Mouse (Mus musculus) liver, adult 2 months (tissue): ENCODE measurements around the gene Ptprd. TPM values are rescaled to one million over a fixed set of nuclear protein-coding genes. Genes with fewer than 3 reads are reported as not detected.

ENCODE experiments used
- DNase-seq: peaks from one replicate; pipeline ENCODE4 v3.0.0-alpha.2; 2011; ENCODE audit warnings: low read depth, low spot score; ENCODE audit errors: extremely low read depth
- H3K27ac ChIP-seq: fragments of 200-500 bp; replicated peaks from 2 replicates; pipeline ENCODE4 v1.5.1; 2012; ENCODE audit warnings: low read depth, mild to moderate bottlenecking, control low read depth, inconsistent platforms, low read length; ENCODE audit not compliant: insufficient read depth
- H3K27me3 ChIP-seq: fragments of 200-500 bp; 2 replicates; pipeline ENCODE4 v1.6.1; 2012; ENCODE audit warnings: mild to moderate bottlenecking, moderate library complexity, low read length, inconsistent platforms; ENCODE audit not compliant: control insufficient read depth, insufficient read depth
- H3K36me3 ChIP-seq: fragments of 200-500 bp; 2 replicates; pipeline ENCODE4 v1.6.1; 2012; ENCODE audit warnings: low read length, inconsistent platforms; ENCODE audit not compliant: control insufficient read depth, insufficient read depth
- H3K4me1 ChIP-seq: fragments of 200-500 bp; 2 replicates; pipeline ENCODE4 v1.6.1; 2011; ENCODE audit warnings: low read length; ENCODE audit not compliant: control insufficient read depth, insufficient read depth
- H3K4me3 ChIP-seq: fragments of 200-500 bp; 2 replicates; pipeline ENCODE4 v1.5.1; 2011; ENCODE audit warnings: low read depth, mild to moderate bottlenecking, control low read depth, low read length, moderate library complexity; ENCODE audit not compliant: insufficient read depth
- H3K79me2 ChIP-seq: fragments of 200-500 bp; 2 replicates; pipeline ENCODE4 v1.6.1; 2012; ENCODE audit warnings: inconsistent platforms, mild to moderate bottlenecking, low read length, moderate library complexity; ENCODE audit not compliant: control insufficient read depth, insufficient read depth
- H3K9ac ChIP-seq: fragments of 200-500 bp; 2 replicates; pipeline ENCODE4 v1.6.1; 2012; ENCODE audit warnings: low read depth, mild to moderate bottlenecking, control low read depth, inconsistent platforms, low read length
- CTCF ChIP-seq: fragments of 200-500 bp; IDR thresholded peaks from 2 replicates; pipeline ENCODE4 v1.5.1; 2011; ENCODE audit warnings: low read depth, low read length, control low read depth
- POLR2A ChIP-seq: fragments of 200-500 bp; IDR thresholded peaks from 2 replicates; pipeline ENCODE4 v1.6.1; 2011; ENCODE audit warnings: low read length, control low read depth; ENCODE audit not compliant: insufficient read depth; ENCODE audit errors: extremely low read depth
- WGBS: fragments of 180-500 bp; shearing (Covaris S2); methylation state at CpG from one replicate; pipeline ENCODE4 v1.1.7; 2018; 5-methylcytosine and 5-hydroxymethylcytosine counted together
- polyA plus RNA-seq: library from polyadenylated mRNA; depleted of rRNA; stranded (reverse); fragments of >200 nt; gene quantifications from 2 replicates; pipeline ENCODE4 v1.2.3, GENCODE M21; 2012
- total RNA-seq: library from RNA; depleted of rRNA; stranded (reverse); fragments of >200 nt; gene quantifications from 2 replicates; pipeline ENCODE4 v1.2.3, GENCODE M21; 2014

Gene Ptprd
- total and polyA plus RNA-seq, 2 experiments = 15.4 to 127 TPM

DNA sequence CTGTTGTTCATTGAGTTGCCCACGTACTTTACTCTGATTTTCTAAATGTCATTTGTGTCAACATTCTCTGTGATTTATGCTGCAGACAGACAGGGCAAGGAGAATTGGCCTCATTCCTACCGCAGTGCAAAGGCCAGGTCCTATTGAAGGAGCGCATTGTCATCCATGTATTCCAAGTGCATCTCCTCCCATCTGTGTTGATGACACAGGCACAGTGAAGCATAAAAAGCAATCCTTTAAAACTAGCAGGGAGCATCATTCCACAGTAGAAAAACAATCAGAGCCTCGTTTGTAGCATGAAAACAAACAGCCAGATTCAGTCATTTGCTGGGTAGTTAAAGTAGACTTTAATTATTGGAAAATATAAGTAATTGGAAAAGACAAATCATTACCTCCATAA is 960.6 kb downstream of the Ptprd start:
- Histone ChIP-seq H3K27ac (no peak overlapping the region), H3K79me2 (no peaks in the 10 kb centered on the region), H3K4me1 (no peaks in the 10 kb centered on the region), H3K27me3 (no peaks in the 10 kb centered on the region), H3K4me3 (no peak overlapping the region), H3K9ac (no peak overlapping the region), H3K36me3 (no peaks in the 10 kb centered on the region)
- no peak for TF ChIP-seq CTCF
- no peak for TF ChIP-seq POLR2A
- 66% methylated on average over 4 of the region's 4 CpGs for WGBS
- DNase-seq = no peak

DNA sequence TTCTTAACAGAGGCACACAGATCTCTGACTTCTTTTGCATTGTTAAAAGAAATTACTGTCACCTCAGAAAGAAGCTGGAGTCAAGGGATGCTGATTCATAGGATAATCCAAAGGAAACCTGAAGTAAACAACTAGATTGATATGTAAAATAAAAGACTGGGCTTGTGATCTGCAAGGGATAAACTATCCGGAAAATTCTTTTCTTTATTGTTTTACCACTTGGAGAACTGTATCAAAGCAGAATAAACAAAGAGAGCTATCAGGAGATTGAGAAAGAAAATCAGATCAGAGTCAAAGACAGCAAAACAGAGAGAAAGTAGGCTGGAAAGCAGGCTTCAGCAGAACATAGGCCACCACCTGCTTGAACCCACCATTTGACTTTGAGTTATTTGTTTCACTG is 962.0 kb downstream of the Ptprd start:
- 54% methylated on average over 1 of the region's 1 CpGs for WGBS
- no peak overlapping the region for H3K4me3 ChIP-seq
- TF ChIP-seq POLR2A (no peak), CTCF (no peak)

GRCm38 (mm10) chr4:77248918-77249317 is 962.8 kb downstream of the Ptprd start:
- WGBS = 73% methylated on average over 1 of the region's 1 CpGs
- DNase-seq = no peak
- Histone ChIP-seq H3K27me3 (no peaks in the 10 kb centered on the region), H3K79me2 (no peaks in the 10 kb centered on the region), H3K4me1 (no peaks in the 10 kb centered on the region), H3K36me3 (no peaks in the 10 kb centered on the region), H3K4me3 (no peak overlapping the region), H3K27ac (no peak overlapping the region), H3K9ac (no peak overlapping the region)
- TF ChIP-seq POLR2A (no peak), CTCF (no peak)

More for the DNA sequence above, 962.0 kb downstream of the Ptprd start:
- H3K9ac ChIP-seq = no peak overlapping the region
- no peaks in the 10 kb centered on the region for H3K36me3 ChIP-seq
- DNase-seq = no peak
- no peak overlapping the region for H3K27ac ChIP-seq
- H3K27me3 ChIP-seq = no peaks in the 10 kb centered on the region
- H3K79me2 ChIP-seq = no peaks in the 10 kb centered on the region
- H3K4me1 ChIP-seq = no peaks in the 10 kb centered on the region

DNA sequence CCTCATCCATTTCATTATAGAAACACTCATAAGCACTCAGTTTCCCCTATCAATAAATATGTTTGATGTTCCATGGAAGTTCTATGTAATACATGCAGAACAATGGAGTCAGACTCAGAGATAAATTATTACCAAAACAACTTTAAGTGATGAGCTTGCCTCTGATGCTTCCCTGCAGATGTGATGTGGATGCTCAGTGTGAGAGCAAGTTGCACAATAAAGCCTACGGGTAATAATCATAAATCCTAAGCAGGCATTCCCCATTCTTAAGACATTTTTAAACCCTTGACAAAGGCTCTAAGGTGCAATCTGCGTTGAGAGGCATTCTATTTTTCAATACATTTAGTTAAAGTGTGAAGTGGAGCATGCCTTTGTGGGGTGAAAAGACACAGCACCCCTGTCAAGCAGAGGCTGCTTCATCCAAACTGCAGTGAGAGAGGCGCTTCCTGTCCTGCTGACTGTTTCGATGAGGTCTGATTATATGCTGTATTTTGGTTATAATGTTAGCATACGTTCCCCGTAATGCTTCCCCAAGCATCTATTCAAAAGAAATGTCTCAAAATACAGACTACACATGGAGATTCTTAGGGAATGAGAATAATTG is 969.8 kb downstream of the Ptprd start:
- no peak for DNase-seq
- no peak overlapping the region for H3K9ac ChIP-seq
- H3K79me2 ChIP-seq = no peaks in the 10 kb centered on the region
- no peaks in the 10 kb centered on the region for H3K4me1 ChIP-seq
- WGBS = 80% methylated on average over 6 of the region's 6 CpGs
- no peak overlapping the region for H3K27ac ChIP-seq
- no peaks in the 10 kb centered on the region for H3K27me3 ChIP-seq
- no peak for TF ChIP-seq CTCF
- no peak for TF ChIP-seq POLR2A
- H3K36me3 ChIP-seq = no peaks in the 10 kb centered on the region
- H3K4me3 ChIP-seq = no peak overlapping the region

DNA sequence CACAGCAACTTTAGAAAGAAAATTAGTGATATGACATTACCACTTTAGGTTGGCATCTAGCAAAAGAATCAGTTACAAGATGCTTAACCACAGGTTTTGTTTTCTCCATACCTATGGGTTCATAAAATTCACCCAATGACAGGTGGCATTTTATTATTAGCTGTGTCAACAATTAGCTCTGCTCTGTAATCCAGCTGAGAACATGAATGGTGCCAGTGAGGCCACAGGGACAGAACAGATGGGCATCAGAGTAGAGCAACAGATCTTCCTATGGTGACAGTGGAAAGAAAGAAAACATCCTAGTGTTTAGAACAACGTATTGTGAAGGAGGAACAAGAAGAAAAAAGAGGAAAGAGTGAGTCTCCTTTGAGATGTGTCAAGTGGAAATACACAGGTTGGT is 973.6 kb downstream of the Ptprd start:
- 36% methylated on average over 1 of the region's 1 CpGs for WGBS
- DNase-seq = no peak
- H3K9ac ChIP-seq = no peak overlapping the region
- no peak for TF ChIP-seq POLR2A
- no peak for TF ChIP-seq CTCF
- no peaks in the 10 kb centered on the region for H3K4me1 ChIP-seq
- no peaks in the 10 kb centered on the region for H3K27me3 ChIP-seq
- no peaks in the 10 kb centered on the region for H3K79me2 ChIP-seq
- no peak overlapping the region for H3K27ac ChIP-seq
- H3K36me3 ChIP-seq = no peaks in the 10 kb centered on the region
- H3K4me3 ChIP-seq = no peak overlapping the region

DNA sequence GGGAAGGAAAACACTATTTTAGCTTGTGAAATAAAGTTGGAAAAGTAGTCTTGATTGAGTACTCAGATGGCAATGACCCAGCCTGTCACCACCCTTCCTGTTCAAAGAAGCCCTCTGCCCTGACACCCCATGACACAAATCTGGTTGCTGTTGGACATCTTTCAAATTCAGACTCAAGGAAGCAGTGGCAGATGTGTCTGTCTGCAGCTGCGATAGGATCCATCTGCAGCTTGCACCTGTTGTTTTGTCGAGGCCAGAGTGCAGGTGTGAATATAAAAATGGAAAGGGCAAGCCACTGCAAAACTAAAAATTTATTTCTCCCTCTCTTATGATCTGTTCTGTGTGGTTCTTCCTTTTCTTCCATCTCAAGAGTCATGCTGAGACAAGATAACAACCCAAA is 978.5 kb downstream of the Ptprd start:
- Histone ChIP-seq H3K79me2 (no peaks in the 10 kb centered on the region), H3K4me3 (no peak overlapping the region), H3K27me3 (no peaks in the 10 kb centered on the region), H3K9ac (no peak overlapping the region), H3K27ac (no peak overlapping the region), H3K36me3 (no peaks in the 10 kb centered on the region), H3K4me1 (no peaks in the 10 kb centered on the region)
- DNase-seq = no peak
- TF ChIP-seq POLR2A (no peak), CTCF (no peak)
- WGBS = 68% methylated on average over 2 of the region's 2 CpGs
